Mouse (Mus musculus): Measurements from ENCODE around the gene Evi5. TPM values are rescaled to one million over a fixed set of nuclear protein-coding genes. Genes with fewer than 3 reads are reported as not detected.

Gene Evi5
- polyA plus RNA-seq, 1 experiment from 2014 or later = 58.5 TPM

DNA sequence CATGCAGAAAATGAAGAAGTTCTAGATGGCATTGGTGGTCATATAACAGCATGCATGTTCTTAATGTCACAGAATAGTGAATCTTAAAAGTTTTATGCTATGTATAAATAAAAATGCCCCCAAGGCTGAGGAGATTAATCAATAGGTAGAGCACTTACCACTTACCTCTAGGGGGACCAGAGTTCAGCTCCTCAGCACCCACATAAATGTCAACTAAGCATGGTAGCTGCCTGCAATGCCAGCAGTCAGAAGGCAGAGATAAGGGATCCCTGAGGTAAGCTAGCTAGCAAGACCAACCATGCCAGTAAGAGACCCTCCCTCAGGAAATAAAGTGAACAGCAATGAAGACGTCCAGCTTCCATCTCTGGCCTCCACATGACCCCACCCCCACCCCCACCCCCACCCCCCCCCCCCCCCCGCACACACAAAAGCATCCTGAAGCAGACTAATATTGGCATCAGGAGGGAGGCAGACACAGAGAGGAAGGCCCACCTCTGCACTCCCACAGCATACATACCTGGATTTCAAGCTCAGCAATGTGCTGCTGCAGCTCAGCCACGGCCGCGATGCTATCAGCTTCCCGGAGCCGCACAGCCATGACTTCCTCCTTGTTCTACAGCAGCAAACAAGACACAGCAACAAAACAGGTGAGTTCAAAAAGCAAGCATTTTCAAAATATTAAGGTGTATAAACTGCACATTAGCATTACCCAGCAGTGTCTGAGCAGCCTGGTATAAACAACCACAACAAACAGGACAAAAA lies 87.0 kb downstream of the Evi5 start:
- Histone ChIP-seq H3K9ac (ENCODE audit: low read depth, low read length) (no peak overlapping the region), H3K9me3 (ENCODE audit: control insufficient read depth, low read length) (no peaks in the 10 kb centered on the region), H3K4me3 (ENCODE audit: low read depth, low read length) (no peak overlapping the region), H3K27me3 (replicated peaks; ENCODE audit: control insufficient read depth, insufficient read depth, low read length) (no peaks in the 10 kb centered on the region), H3K27ac (replicated peaks; ENCODE audit: low read depth, low read length) (no peak overlapping the region), H3K36me3 (ENCODE audit: control insufficient read depth, insufficient read depth, low read length) (peaks cover 20% of the 10 kb centered on the region), H3K4me1 (ENCODE audit: control insufficient read depth, insufficient read depth, low read length) (no peaks in the 10 kb centered on the region), H3K4me2 (ENCODE audit: low read depth, low read length) (no peak overlapping the region)
- ATAC-seq (ENCODE audit: low read depth) (no peak), DNase-seq (ENCODE audit: low spot score) (no peak)
- 86% methylated on average over 6 of the region's 7 CpGs for WGBS

- 86% methylated on average over 1 of the region's 1 CpGs for WGBS
Measured at GRCm38 (mm10) chr5:107782360-107782759, 92.5 kb downstream of the Evi5 start.

DNA sequence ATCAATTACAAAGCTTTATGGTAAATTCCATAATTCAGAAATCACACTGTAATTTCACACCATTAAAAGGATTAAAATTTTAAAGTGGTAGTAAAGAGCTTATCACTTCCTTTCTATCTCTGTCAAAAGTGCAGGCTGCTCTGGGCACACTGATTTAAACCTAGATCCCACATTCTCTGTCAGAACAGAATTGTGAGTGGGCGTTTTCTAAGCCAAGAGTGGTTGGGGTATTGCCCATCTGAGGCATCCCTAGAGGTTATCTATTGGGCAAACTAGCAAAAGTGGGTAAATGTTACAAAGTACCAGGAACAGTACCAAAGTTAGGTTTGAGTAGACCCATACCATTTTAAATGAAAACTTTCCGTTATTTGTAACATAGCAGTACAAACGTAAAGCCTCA lies 96.1 kb downstream of the Evi5 start:
- 87% methylated on average over 3 of the region's 3 CpGs for WGBS
- ATAC-seq (ENCODE audit: low read depth) = no peak
- DNase-seq (ENCODE audit: low spot score) = no peak
- H3K36me3 ChIP-seq (ENCODE audit: control insufficient read depth, insufficient read depth, low read length) = no peaks in the 10 kb centered on the region; the same call in 1 of the 2 replicates
- H3K27me3 ChIP-seq (replicated peaks; ENCODE audit: control insufficient read depth, insufficient read depth, low read length) = no peaks in the 10 kb centered on the region
- no peak overlapping the region for H3K9ac ChIP-seq (ENCODE audit: low read depth, low read length)
- no peak overlapping the region for H3K27ac ChIP-seq (replicated peaks; ENCODE audit: low read depth, low read length)
- H3K9me3 ChIP-seq (ENCODE audit: control insufficient read depth, low read length) = no peaks in the 10 kb centered on the region
- no peaks in the 10 kb centered on the region for H3K4me1 ChIP-seq (ENCODE audit: control insufficient read depth, insufficient read depth, low read length)
- no peak overlapping the region for H3K4me3 ChIP-seq (ENCODE audit: low read depth, low read length)
- H3K4me2 ChIP-seq (ENCODE audit: low read depth, low read length) = no peak overlapping the region

More at GRCm38 (mm10) chr5:107782360-107782759, 92.5 kb downstream of the Evi5 start:
- no peak overlapping the region for H3K4me2 ChIP-seq (ENCODE audit: low read depth, low read length)
- no peak overlapping the region for H3K4me3 ChIP-seq (ENCODE audit: low read depth, low read length)
- no peak overlapping the region for H3K9ac ChIP-seq (ENCODE audit: low read depth, low read length)
- H3K4me1 ChIP-seq (ENCODE audit: control insufficient read depth, insufficient read depth, low read length) = no peaks in the 10 kb centered on the region
- DNase-seq (ENCODE audit: low spot score) (no peak), ATAC-seq (ENCODE audit: low read depth) (no peak)
- H3K27me3 ChIP-seq (replicated peaks; ENCODE audit: control insufficient read depth, insufficient read depth, low read length) = no peaks in the 10 kb centered on the region
- H3K27ac ChIP-seq (replicated peaks; ENCODE audit: low read depth, low read length) = no peak overlapping the region
- H3K36me3 ChIP-seq (ENCODE audit: control insufficient read depth, insufficient read depth, low read length) = peaks cover 15% of the 10 kb centered on the region
- no peaks in the 10 kb centered on the region for H3K9me3 ChIP-seq (ENCODE audit: control insufficient read depth, low read length)

GRCm38 (mm10) chr5:107777545-107777830 lies 97.4 kb downstream of the Evi5 start:
- H3K27ac ChIP-seq (replicated peaks; ENCODE audit: low read depth, low read length) = no peak overlapping the region
- WGBS = 91% methylated on average over 1 of the region's 1 CpGs
- ATAC-seq (ENCODE audit: low read depth) = no peak

DNA sequence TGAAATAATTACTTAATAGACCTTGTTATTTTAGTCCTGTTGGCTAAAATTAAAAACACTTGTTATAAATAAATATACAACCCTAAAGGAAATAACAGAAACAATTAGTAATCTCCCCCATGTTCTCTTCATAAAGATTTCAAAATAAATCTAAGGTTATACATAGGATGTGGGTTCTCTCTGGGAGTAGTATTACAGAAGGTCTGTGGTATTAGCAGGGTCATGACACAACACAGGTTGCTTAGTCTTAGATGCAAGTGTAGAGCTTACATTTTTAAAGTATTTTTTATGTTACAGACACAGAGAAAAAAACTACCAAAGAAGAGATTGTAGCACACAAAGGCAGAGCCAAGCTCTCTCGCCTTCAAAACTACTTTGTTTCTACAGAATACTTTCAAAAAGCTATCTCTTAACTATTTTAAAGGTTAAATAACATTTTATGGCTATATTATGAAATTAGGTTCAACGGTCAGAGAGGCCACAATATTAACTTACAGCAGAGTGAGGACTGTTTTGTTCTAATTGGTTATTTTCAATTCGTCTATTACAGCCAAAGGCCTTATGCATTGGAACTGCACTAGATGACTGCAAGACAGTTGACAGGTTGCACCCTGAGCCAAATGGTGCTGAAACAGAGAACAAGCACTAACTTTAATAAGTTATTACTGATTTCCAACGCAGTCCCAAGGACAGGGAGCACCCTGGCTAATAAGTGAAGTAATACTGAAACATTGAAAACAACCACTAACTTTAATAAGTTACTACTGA lies 97.9 kb downstream of the Evi5 start:
- H3K27me3 ChIP-seq (replicated peaks; ENCODE audit: control insufficient read depth, insufficient read depth, low read length) = no peaks in the 10 kb centered on the region
- no peak for ATAC-seq (ENCODE audit: low read depth)
- no peak overlapping the region for H3K9ac ChIP-seq (ENCODE audit: low read depth, low read length)
- no peaks in the 10 kb centered on the region for H3K9me3 ChIP-seq (ENCODE audit: control insufficient read depth, low read length)
- WGBS = 88% methylated on average over 4 of the region's 4 CpGs
- no peak overlapping the region for H3K27ac ChIP-seq (replicated peaks; ENCODE audit: low read depth, low read length)
- H3K4me2 ChIP-seq (ENCODE audit: low read depth, low read length) = no peak overlapping the region
- H3K4me3 ChIP-seq (ENCODE audit: low read depth, low read length) = no peak overlapping the region
- H3K36me3 ChIP-seq (ENCODE audit: control insufficient read depth, insufficient read depth, low read length) = no peaks in the 10 kb centered on the region
- no peaks in the 10 kb centered on the region for H3K4me1 ChIP-seq (ENCODE audit: control insufficient read depth, insufficient read depth, low read length)
- no peak for DNase-seq (ENCODE audit: low spot score)

More at GRCm38 (mm10) chr5:107777545-107777830, 97.4 kb downstream of the Evi5 start:
- Histone ChIP-seq H3K4me3 (ENCODE audit: low read depth, low read length) (no peak overlapping the region), H3K36me3 (ENCODE audit: control insufficient read depth, insufficient read depth, low read length) (no peaks in the 10 kb centered on the region), H3K27me3 (replicated peaks; ENCODE audit: control insufficient read depth, insufficient read depth, low read length) (no peaks in the 10 kb centered on the region), H3K9ac (ENCODE audit: low read depth, low read length) (no peak overlapping the region), H3K9me3 (ENCODE audit: control insufficient read depth, low read length) (no peaks in the 10 kb centered on the region), H3K4me1 (ENCODE audit: control insufficient read depth, insufficient read depth, low read length) (no peaks in the 10 kb centered on the region), H3K4me2 (ENCODE audit: low read depth, low read length) (no peak overlapping the region)
- no peak for DNase-seq (ENCODE audit: low spot score)

GRCm38 (mm10) chr5:107775875-107776274 lies 99.0 kb downstream of the Evi5 start:
- Histone ChIP-seq H3K4me3 (ENCODE audit: low read depth, low read length) (no peak overlapping the region), H3K36me3 (ENCODE audit: control insufficient read depth, insufficient read depth, low read length) (no peaks in the 10 kb centered on the region), H3K27me3 (replicated peaks; ENCODE audit: control insufficient read depth, insufficient read depth, low read length) (no peaks in the 10 kb centered on the region), H3K9me3 (ENCODE audit: control insufficient read depth, low read length) (no peaks in the 10 kb centered on the region), H3K27ac (replicated peaks; ENCODE audit: low read depth, low read length) (no peak overlapping the region), H3K4me1 (ENCODE audit: control insufficient read depth, insufficient read depth, low read length) (no peaks in the 10 kb centered on the region), H3K4me2 (ENCODE audit: low read depth, low read length) (no peak overlapping the region), H3K9ac (ENCODE audit: low read depth, low read length) (no peak overlapping the region)
- no peak for DNase-seq (ENCODE audit: low spot score)
- ATAC-seq (ENCODE audit: low read depth) = no peak
- 100% methylated on average over 1 of the region's 1 CpGs for WGBS

DNA sequence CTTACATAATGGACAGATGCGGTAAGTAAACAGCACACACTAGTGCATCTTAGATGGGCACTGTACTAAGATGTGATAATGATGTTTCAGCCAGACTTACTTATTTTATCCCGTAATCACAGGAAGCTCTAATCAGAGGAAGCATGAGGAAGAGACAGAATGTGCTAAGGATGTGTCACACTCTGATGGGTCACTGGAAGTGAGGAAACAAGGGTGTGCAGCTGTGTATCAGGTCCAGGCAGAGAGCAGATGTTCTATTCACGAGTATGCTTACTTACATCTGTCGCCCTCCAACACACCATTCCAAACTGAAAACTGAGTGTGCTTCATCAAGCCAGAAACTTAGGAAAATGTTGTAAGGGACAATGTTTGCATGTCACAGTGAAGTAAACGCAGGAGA lies 102.9 kb downstream of the Evi5 start:
- WGBS = 86% methylated on average over 5 of the region's 5 CpGs
- H3K27me3 ChIP-seq (replicated peaks; ENCODE audit: control insufficient read depth, insufficient read depth, low read length) = no peaks in the 10 kb centered on the region
- ATAC-seq (ENCODE audit: low read depth) (no peak), DNase-seq (ENCODE audit: low spot score) (no peak)
- H3K4me3 ChIP-seq (ENCODE audit: low read depth, low read length) = no peak overlapping the region
- H3K36me3 ChIP-seq (ENCODE audit: control insufficient read depth, insufficient read depth, low read length) = peaks cover 5% of the 10 kb centered on the region; the same call in 1 of the 2 replicates
- no peak overlapping the region for H3K4me2 ChIP-seq (ENCODE audit: low read depth, low read length)
- peaks cover 3% of the 10 kb centered on the region; the same call in 1 of the 2 replicates for H3K9me3 ChIP-seq (ENCODE audit: control insufficient read depth, low read length)
- no peak overlapping the region for H3K9ac ChIP-seq (ENCODE audit: low read depth, low read length)
- H3K27ac ChIP-seq (replicated peaks; ENCODE audit: low read depth, low read length) = no peak overlapping the region
- H3K4me1 ChIP-seq (ENCODE audit: control insufficient read depth, insufficient read depth, low read length) = no peaks in the 10 kb centered on the region

- Histone ChIP-seq H3K4me3 (ENCODE audit: low read depth, low read length) (no peak overlapping the region), H3K9ac (ENCODE audit: low read depth, low read length) (no peak overlapping the region), H3K36me3 (ENCODE audit: control insufficient read depth, insufficient read depth, low read length) (peaks cover 5% of the 10 kb centered on the region; the same call in 1 of the 2 replicates), H3K27me3 (replicated peaks; ENCODE audit: control insufficient read depth, insufficient read depth, low read length) (no peaks in the 10 kb centered on the region), H3K27ac (replicated peaks; ENCODE audit: low read depth, low read length) (no peak overlapping the region), H3K4me2 (ENCODE audit: low read depth, low read length) (no peak overlapping the region), H3K9me3 (ENCODE audit: control insufficient read depth, low read length) (peaks cover 3% of the 10 kb centered on the region; the same call in 1 of the 2 replicates), H3K4me1 (ENCODE audit: control insufficient read depth, insufficient read depth, low read length) (no peaks in the 10 kb centered on the region)
- DNase-seq (ENCODE audit: low spot score) = no peak
- no peak for ATAC-seq (ENCODE audit: low read depth)
- WGBS = 97% methylated on average over 1 of the region's 1 CpGs
Measured at GRCm38 (mm10) chr5:107768224-107768623, 106.7 kb downstream of the Evi5 start.

All from embryonic facial prominence, embryonic 14.5 days (tissue).